Mouse (Mus musculus) CH12.LX (cell line): Measurements from ENCODE around the gene Olfr1224-ps1.

Source experiments
- CHD1 ChIP-seq: IDR thresholded peaks from 2 replicates; pipeline ENCODE4 v1.6.1; 2012; ENCODE audit warnings: low read depth, low read length, improper control_type of control experiment, inconsistent platforms
- CHD2 ChIP-seq: IDR thresholded peaks from 2 replicates; pipeline ENCODE4 v1.6.1; 2011; ENCODE audit warnings: low read length, improper control_type of control experiment
- CTCF ChIP-seq, 2 experiments: IDR thresholded peaks in 1 of 2; conservative IDR thresholded peaks in 1 of 2; 2 replicates each; pipeline ENCODE4 v1.5.1; 2011 to 2012; ENCODE audit warnings: low read depth in 2 of 2, low read length in 2 of 2, improper control_type of control experiment in 1 of 2, inconsistent platforms in 1 of 2, mild to moderate bottlenecking in 1 of 2, moderate library complexity in 1 of 2
- ELF1 ChIP-seq: IDR thresholded peaks from 2 replicates; pipeline ENCODE4 v1.6.1; 2014; ENCODE audit warnings: low read depth, mild to moderate bottlenecking, inconsistent platforms, low read length, improper control_type of control experiment
- ETS1 ChIP-seq: conservative IDR thresholded peaks from 2 replicates; pipeline ENCODE4 v1.6.1; 2012; ENCODE audit warnings: low read depth, mild to moderate bottlenecking, inconsistent platforms, low read length, improper control_type of control experiment, moderate library complexity
- MAX ChIP-seq: IDR thresholded peaks from 2 replicates; pipeline ENCODE4 v1.6.1; 2011; ENCODE audit warnings: low read length, improper control_type of control experiment
- POLR2A ChIP-seq: IDR thresholded peaks from 2 replicates; pipeline ENCODE4 v1.6.1; 2011; ENCODE audit warnings: low read depth, mild to moderate bottlenecking, improper control_type of control experiment, low read length
- RAD21 ChIP-seq: IDR thresholded peaks from 2 replicates; pipeline ENCODE4 v1.6.1; 2011; ENCODE audit warnings: low read depth, mild to moderate bottlenecking, low read length, improper control_type of control experiment, moderate library complexity
- RCOR1 ChIP-seq: conservative IDR thresholded peaks from 2 replicates; pipeline ENCODE4 v1.6.1; 2012; ENCODE audit warnings: low read depth, mild to moderate bottlenecking, inconsistent platforms, low read length, improper control_type of control experiment
- SMC3 ChIP-seq: IDR thresholded peaks from 2 replicates; pipeline ENCODE4 v1.6.1; 2011; ENCODE audit warnings: low read depth, low read length, improper control_type of control experiment
- ZC3H11A ChIP-seq: IDR thresholded peaks from 2 replicates; pipeline ENCODE4 v1.6.1; 2012; ENCODE audit warnings: low read depth, mild to moderate bottlenecking, inconsistent platforms, low read length, improper control_type of control experiment

GRCm38 (mm10) chr2:89174569-89174968 is 10.7 kb upstream of the Olfr1224-ps1 start, which contains the start of gene Olfr1225:
- TF ChIP-seq RCOR1 (no peak), CTCF (conservative IDR thresholded peaks at IDR 0.05 in 1 of 2, IDR thresholded peaks at IDR 0.05 in 1 of 2; ENCODE audit: low read depth in 2 of 2, low read length in 2 of 2) (no peak), ETS1 (no peak), SMC3 (no peak), MAX (no peak), ELF1 (no peak), POLR2A (no peak), CHD1 (no peak), ZC3H11A (no peak), CHD2 (no peak), RAD21 (no peak)
